Mouse (Mus musculus): ENCODE results near the gene Fbxl17.

GRCm38 (mm10) chr17:63462512-63462911 is 37.3 kb downstream of the Fbxl17 start:
- TF ChIP-seq POLR2A (IDR thresholded peaks at IDR 0.05; ENCODE audit: low read depth, low read length): no peak
- TF ChIP-seq CTCF (IDR thresholded peaks at IDR 0.05; ENCODE audit: extremely low read depth, insufficient read length, insufficient replicate concordance, low read depth, low read length): no peak

Measured in small intestine, adult 2 months (tissue).